Mouse (Mus musculus): ENCODE measurements at regions not wholly inside any gene's neighbourhood (a gene's known extent, or its start where the extent isn't known, plus 50 kb on each side); places are given as distances from the start of the nearest gene placed in this dataset.

GRCm38 (mm10) chr12:106955778-106956177, 532.7 kb upstream of the 3110018I06Rik start:
- DNase-seq (ENCODE audit: extremely low spot score in 1 of 2, low spot score in 1 of 2) = peak; percentile 36 to 71

- DNase-seq (ENCODE audit: extremely low spot score in 1 of 2, low spot score in 1 of 2) = no peak
These were observed 532.2 kb upstream of the 3110018I06Rik start for GRCm38 (mm10) chr12:106956266-106956665.

- no peak for DNase-seq (ENCODE audit: extremely low spot score in 1 of 2, low spot score in 1 of 2)
These were observed 526.4 kb upstream of the 3110018I06Rik start for GRCm38 (mm10) chr12:106961991-106962390.

GRCm38 (mm10) chr12:106963762-106964161, 524.7 kb upstream of the 3110018I06Rik start:
- DNase-seq (ENCODE audit: extremely low spot score in 1 of 2, low spot score in 1 of 2) = no peak

GRCm38 (mm10) chr12:106969873-106970272, 518.6 kb upstream of the 3110018I06Rik start:
- DNase-seq (ENCODE audit: extremely low spot score in 1 of 2, low spot score in 1 of 2) = no peak

- DNase-seq (ENCODE audit: extremely low spot score in 1 of 2, low spot score in 1 of 2) = no peak
These were observed 496.0 kb upstream of the 3110018I06Rik start for GRCm38 (mm10) chr12:106992421-106992820.

GRCm38 (mm10) chr12:106993011-106993410, 495.4 kb upstream of the 3110018I06Rik start:
- DNase-seq (ENCODE audit: extremely low spot score in 1 of 2, low spot score in 1 of 2) = no peak

- DNase-seq (ENCODE audit: extremely low spot score in 1 of 2, low spot score in 1 of 2) = peak in 1 of 2 experiments; percentile 38
These were observed 477.2 kb upstream of the 3110018I06Rik start for GRCm38 (mm10) chr12:107010995-107011786.

GRCm38 (mm10) chr12:107016801-107017200, 471.6 kb upstream of the 3110018I06Rik start:
- DNase-seq (ENCODE audit: extremely low spot score in 1 of 2, low spot score in 1 of 2) = no peak

- DNase-seq (ENCODE audit: extremely low spot score in 1 of 2, low spot score in 1 of 2) = no peak
These were observed 466.6 kb upstream of the 3110018I06Rik start for GRCm38 (mm10) chr12:107021806-107022205.

GRCm38 (mm10) chr12:107026821-107027220, 461.6 kb upstream of the 3110018I06Rik start:
- DNase-seq (ENCODE audit: extremely low spot score in 1 of 2, low spot score in 1 of 2) = no peak

- DNase-seq (ENCODE audit: extremely low spot score in 1 of 2, low spot score in 1 of 2) = no peak
These were observed 460.4 kb upstream of the 3110018I06Rik start for GRCm38 (mm10) chr12:107027842-107028549.

GRCm38 (mm10) chr12:107028985-107029384, 459.4 kb upstream of the 3110018I06Rik start:
- no peak for DNase-seq (ENCODE audit: extremely low spot score in 1 of 2, low spot score in 1 of 2)

GRCm38 (mm10) chr12:107036357-107036756, 452.1 kb upstream of the 3110018I06Rik start:
- no peak for DNase-seq (ENCODE audit: extremely low spot score in 1 of 2, low spot score in 1 of 2)

GRCm38 (mm10) chr12:107041927-107042652, 446.3 kb upstream of the 3110018I06Rik start:
- no peak for DNase-seq (ENCODE audit: extremely low spot score in 1 of 2, low spot score in 1 of 2)

- DNase-seq (ENCODE audit: extremely low spot score in 1 of 2, low spot score in 1 of 2) = no peak
These were observed 441.9 kb upstream of the 3110018I06Rik start for GRCm38 (mm10) chr12:107046496-107046895.

GRCm38 (mm10) chr12:107047059-107047531, 441.3 kb upstream of the 3110018I06Rik start:
- DNase-seq (ENCODE audit: extremely low spot score in 1 of 2, low spot score in 1 of 2) = no peak

- DNase-seq (ENCODE audit: extremely low spot score in 1 of 2, low spot score in 1 of 2) = no peak
These were observed 437.4 kb upstream of the 3110018I06Rik start for GRCm38 (mm10) chr12:107050891-107051635.

GRCm38 (mm10) chr12:107052136-107052535, 436.3 kb upstream of the 3110018I06Rik start:
- DNase-seq (ENCODE audit: extremely low spot score in 1 of 2, low spot score in 1 of 2) = no peak

GRCm38 (mm10) chr12:107056553-107056952, 431.9 kb upstream of the 3110018I06Rik start:
- DNase-seq (ENCODE audit: extremely low spot score in 1 of 2, low spot score in 1 of 2) = no peak
